Mouse (Mus musculus) bone marrow macrophage, adult 2 months (primary cell): ENCODE data around the gene Tmem104.

Source experiments
- CTCF ChIP-seq: IDR thresholded peaks from 2 replicates; pipeline ENCODE4 v1.5.1; 2012; ENCODE audit warnings: low read depth, mild to moderate bottlenecking, low read length, moderate library complexity
- POLR2A ChIP-seq: IDR thresholded peaks from 2 replicates; pipeline ENCODE4 v1.6.1; 2012; ENCODE audit warnings: mild to moderate bottlenecking, low read depth, low read length, borderline replicate concordance

- TF ChIP-seq CTCF = no peak
- TF ChIP-seq POLR2A = no peak
These were observed 25.1 kb upstream of the Tmem104 start for GRCm38 (mm10) chr11:115162205-115162601.
